Mouse (Mus musculus) B cell, adult 67 days (primary cell): ENCODE measurements around the gene Krtap28-13. TPM values are rescaled to one million over a fixed set of nuclear protein-coding genes. Genes with fewer than 3 reads are reported as not detected.

Source experiments
- total RNA-seq, 2 experiments: library from RNA; stranded (reverse); gene quantifications; 4 replicates each; pipeline ENCODE4 v1.2.4; 2023

Gene Krtap28-13
- not detected for total RNA-seq

GRCm38 (mm10) chr1:83060643-83061042, at the start of gene Krtap28-13:
Gene Krtap28-13, plus strand, starts transcription at chr1:83060930.

GRCm38 (mm10) chr1:83038109-83038672, 22.5 kb upstream of the Krtap28-13 start, which contains the start of gene Slc19a3:
Gene Slc19a3, minus strand, starts transcription at chr1:83038448.

GRCm38 (mm10) chr1:83042380-83042779, 18.4 kb upstream of the Krtap28-13 start, which contains the start of gene Krtap28-10:
Gene Krtap28-10, minus strand, starts transcription at chr1:83042480.

GRCm38 (mm10) chr1:83044882-83045427, 15.8 kb upstream of the Krtap28-13 start, which contains the start of gene Gm47969:
Gene Gm47969, plus strand, starts transcription at chr1:83044932.

GRCm38 (mm10) chr1:83059278-83059677, 1.5 kb upstream of the Krtap28-13 start, which contains the start of gene A030005K14Rik:
Gene A030005K14Rik, minus strand, starts transcription at chr1:83059378.

Other genes starting within 250 kb of the Krtap28-13 start
- 10 to 100 TPM; 56.2 to 56.4 TPM for gene Agfg1, start 221.4 kb upstream of the Krtap28-13 start, total RNA-seq
- gene A030005L19Rik, start 147.6 kb upstream of the Krtap28-13 start, total RNA-seq, result 1 to 10 TPM in 1 of 2 experiments, not detected in 1; 2.2 TPM
- gene A030014E15Rik, start 136.0 kb upstream of the Krtap28-13 start, total RNA-seq, result not detected
- gene Gm6217, start 129.5 kb upstream of the Krtap28-13 start, total RNA-seq, result not detected
- gene A030003K21Rik, start 117.5 kb upstream of the Krtap28-13 start, total RNA-seq, result not detected
- not detected for gene Gm7544, start 104.9 kb upstream of the Krtap28-13 start, total RNA-seq
- gene Gm47955, start 100.6 kb upstream of the Krtap28-13 start, total RNA-seq, result not detected
- not detected for gene Gm47959, start 60.4 kb upstream of the Krtap28-13 start, total RNA-seq
- gene Slc19a3, start 22.5 kb upstream of the Krtap28-13 start, total RNA-seq, result not detected
- gene Krtap28-10, start 18.4 kb upstream of the Krtap28-13 start, total RNA-seq, result not detected
- not detected for gene Gm47969, start 16.0 kb upstream of the Krtap28-13 start, total RNA-seq
- not detected for gene A030005K14Rik, start 1.6 kb upstream of the Krtap28-13 start, total RNA-seq
- not detected for gene Ccl20, start 55.8 kb downstream of the Krtap28-13 start, total RNA-seq
- not detected for gene Daw1, start 98.8 kb downstream of the Krtap28-13 start, total RNA-seq